Mouse (Mus musculus) forebrain, embryonic 11.5 days (tissue): ENCODE data around the gene Ano8. TPM values are rescaled to one million over a fixed set of nuclear protein-coding genes. Genes with fewer than 3 reads are reported as not detected.

Source experiments
- ATAC-seq: fragments of 200-750 bp; cut with Nextera tagmentation; replicated peaks from 2 replicates; pipeline ENCODE4 v1.8.0; 2017; ENCODE audit warnings: moderate TSS enrichment; ENCODE audit not compliant: low FRiP score
- DNase-seq: peaks from one replicate; pipeline ENCODE4 v3.0.0-alpha.2; 2017; ENCODE audit warnings: low spot score
- H3K27ac ChIP-seq: fragments of 300-500 bp; sonication (generic); 2 replicates; pipeline ENCODE4 v1.5.1; 2014; ENCODE audit warnings: low read depth, low read length
- H3K27me3 ChIP-seq: fragments of 300-500 bp; sonication (generic); 2 replicates; pipeline ENCODE4 v1.6.1; 2014; ENCODE audit warnings: mild to moderate bottlenecking, low read length, mixed read lengths; ENCODE audit not compliant: control insufficient read depth, insufficient read depth
- H3K36me3 ChIP-seq: fragments of 300-500 bp; sonication (generic); 2 replicates; pipeline ENCODE4 v1.6.1; 2014; ENCODE audit warnings: mild to moderate bottlenecking, low read length, moderate library complexity, mixed read lengths; ENCODE audit not compliant: control insufficient read depth, insufficient read depth
- H3K4me1 ChIP-seq: fragments of 300-500 bp; sonication (generic); replicated peaks from 2 replicates; pipeline ENCODE4 v1.6.1; 2014; ENCODE audit warnings: low read length, mixed read lengths; ENCODE audit not compliant: control insufficient read depth, insufficient read depth
- H3K4me2 ChIP-seq: fragments of 300-500 bp; sonication (generic); 2 replicates; pipeline ENCODE4 v1.6.1; 2014; ENCODE audit warnings: low read depth, mild to moderate bottlenecking, low read length, moderate library complexity, mixed read lengths; ENCODE audit not compliant: severe bottlenecking
- H3K4me3 ChIP-seq: fragments of 300-500 bp; sonication (generic); 2 replicates; pipeline ENCODE4 v1.5.1; 2014; ENCODE audit warnings: low read depth, low read length
- H3K9ac ChIP-seq: fragments of 300-500 bp; sonication (generic); 2 replicates; pipeline ENCODE4 v1.6.1; 2014; ENCODE audit warnings: low read length
- H3K9me3 ChIP-seq: fragments of 300-500 bp; sonication (generic); 2 replicates; pipeline ENCODE4 v1.6.1; 2016; ENCODE audit warnings: low read length, mixed read lengths; ENCODE audit not compliant: control insufficient read depth
- WGBS: fragments of 180-500 bp; shearing (Covaris S2); extraction: QIAGEN DNeasy Blood & Tissue Kit; methylation state at CpG from one replicate; pipeline ENCODE4 v1.1.7; 2014; 5-methylcytosine and 5-hydroxymethylcytosine counted together
- polyA plus RNA-seq: library from polyadenylated mRNA; unstranded; fragments of >200 nt; fragmentation: Nextera tagmentation; extraction: Ambion mirVana; gene quantifications from 2 replicates; pipeline ENCODE4 v1.2.1, GENCODE M21; 2014

Ano8 gene
- polyA plus RNA-seq, 1 experiment from 2014 or later: 5.7 TPM

DNA sequence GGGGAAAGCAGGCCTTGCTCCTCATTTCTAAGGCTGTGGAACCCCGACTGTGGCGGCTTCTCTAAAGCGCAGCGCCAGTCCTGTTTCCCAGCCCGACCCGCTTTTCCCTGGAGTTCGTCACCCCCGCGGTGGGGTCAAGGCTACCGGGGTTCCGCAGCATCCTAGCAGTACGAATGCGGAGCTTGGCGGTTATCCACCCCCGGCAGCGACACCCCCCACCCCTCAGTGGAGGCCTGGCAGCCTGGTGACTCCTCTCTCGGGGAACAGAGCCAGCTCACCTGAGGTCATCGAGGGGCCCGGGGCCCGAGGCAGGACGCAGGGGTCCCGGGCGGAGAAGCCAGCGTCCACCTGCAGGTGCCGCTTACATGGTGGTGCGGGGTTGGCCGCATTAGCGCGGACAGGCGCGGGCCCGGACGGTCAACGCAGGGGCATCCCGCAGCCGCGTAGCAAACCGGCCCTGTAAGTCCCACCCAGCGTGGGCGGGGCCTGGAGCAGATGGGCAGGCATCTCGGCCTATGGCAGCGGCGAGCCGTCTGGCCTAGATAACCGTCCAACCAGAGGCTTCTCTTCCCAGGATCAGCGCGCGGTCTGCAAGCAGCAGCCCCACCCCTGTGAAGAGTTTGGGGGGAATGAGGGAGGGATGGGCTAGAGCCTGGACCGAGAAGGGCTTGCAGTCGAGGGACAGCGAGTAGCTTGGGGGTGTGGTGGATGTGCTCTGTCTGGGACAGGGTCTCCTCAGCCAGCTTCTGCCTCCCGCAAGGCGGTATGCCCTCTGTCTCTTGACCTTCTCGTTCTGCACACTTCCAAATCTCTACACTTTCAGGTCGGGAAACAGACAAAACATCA is 22.4 kb downstream of the Ano8 start, which contains the start of gene Abhd8:
TSS of gene Abhd8 (minus strand) at position 468 of the 846 bp plus-strand sequence.
- Histone ChIP-seq H3K4me1 (peaks cover 11% of the 10 kb centered on the region; the same call in 1 of the 2 replicates), H3K27me3 (no peaks in the 10 kb centered on the region), H3K9me3 (no peaks in the 10 kb centered on the region), H3K27ac (peak within 1 kb of the TSS; percentile 8; the same call in 1 of the 2 replicates), H3K4me3 (peak within 1 kb of the TSS; percentile 86), H3K4me2 (peak within 1 kb of the TSS; percentile 60), H3K9ac (peak within 1 kb of the TSS; percentile 90), H3K36me3 (no peaks in the 10 kb centered on the region)
- ATAC-seq (peak; percentile 85), DNase-seq (peak; percentile 97)
- WGBS: under 1% methylated on average over 55 of the region's 55 CpGs

DNA sequence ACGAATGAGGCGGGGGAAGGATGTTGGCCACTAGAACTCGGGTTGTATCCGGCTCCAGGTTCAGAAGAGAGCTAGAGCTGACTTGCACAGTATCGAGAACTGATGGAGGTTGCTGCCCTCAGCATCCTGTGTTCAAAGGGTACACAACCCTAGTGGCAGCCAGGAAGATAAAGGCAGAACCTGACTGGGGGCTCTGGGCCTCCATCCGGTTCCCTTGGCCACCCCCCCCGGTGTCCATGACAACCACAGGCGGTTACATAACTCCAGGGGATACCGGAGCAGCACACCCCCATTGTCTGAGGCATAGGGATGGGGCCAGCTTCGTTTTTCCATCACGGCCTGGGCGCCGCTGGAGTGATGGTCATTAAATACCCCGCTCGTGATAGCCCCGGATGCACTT is 23.0 kb downstream of the Ano8 start:
- H3K27ac ChIP-seq: no peak overlapping the region
- H3K4me2 ChIP-seq: peak overlapping the region; percentile 60
- H3K27me3 ChIP-seq: no peaks in the 10 kb centered on the region
- peaks cover 5% of the 10 kb centered on the region; the same call in 1 of the 2 replicates for H3K36me3 ChIP-seq
- ATAC-seq (0 out of 2 replicates have a peak, but pooled peaks have one; percentile 1), DNase-seq (peak; percentile 75)
- H3K4me1 ChIP-seq: peaks cover 11% of the 10 kb centered on the region; the same call in 1 of the 2 replicates
- peak overlapping the region; percentile 86 for H3K4me3 ChIP-seq
- H3K9ac ChIP-seq: peak overlapping the region; percentile 90
- 7% methylated on average over 16 of the region's 16 CpGs for WGBS
- no peaks in the 10 kb centered on the region for H3K9me3 ChIP-seq

DNA sequence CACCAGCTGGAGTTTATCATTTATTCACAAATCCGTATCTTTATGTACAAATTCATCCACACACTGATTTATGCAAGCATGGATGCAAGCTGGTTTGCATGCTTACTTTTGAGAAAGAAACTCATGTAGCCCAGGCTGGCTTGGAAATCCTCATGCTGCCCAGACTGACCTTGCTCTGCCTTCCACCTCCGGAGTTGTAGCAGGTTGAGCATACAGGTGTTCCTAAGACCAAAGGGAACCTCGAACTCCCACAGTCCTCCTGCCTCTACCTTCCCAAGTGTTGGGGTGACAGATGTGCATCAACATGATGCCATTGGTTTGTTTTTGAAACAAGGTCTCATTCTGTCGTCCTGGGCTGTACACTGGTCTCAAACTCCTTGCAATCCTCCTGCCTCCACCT is 23.6 kb downstream of the Ano8 start:
- peak overlapping the region; percentile 86; the same call in 1 of the 2 replicates for H3K4me3 ChIP-seq
- H3K4me2 ChIP-seq: peak overlapping the region; percentile 60; the same call in 1 of the 2 replicates
- ATAC-seq (no peak), DNase-seq (no peak)
- no peaks in the 10 kb centered on the region for H3K27me3 ChIP-seq
- H3K4me1 ChIP-seq: peaks cover 11% of the 10 kb centered on the region; the same call in 1 of the 2 replicates
- H3K27ac ChIP-seq: no peak overlapping the region
- no peak overlapping the region for H3K9ac ChIP-seq
- peaks cover 5% of the 10 kb centered on the region; the same call in 1 of the 2 replicates for H3K36me3 ChIP-seq
- WGBS: 76% methylated on average over 4 of the region's 4 CpGs
- H3K9me3 ChIP-seq: no peaks in the 10 kb centered on the region

DNA sequence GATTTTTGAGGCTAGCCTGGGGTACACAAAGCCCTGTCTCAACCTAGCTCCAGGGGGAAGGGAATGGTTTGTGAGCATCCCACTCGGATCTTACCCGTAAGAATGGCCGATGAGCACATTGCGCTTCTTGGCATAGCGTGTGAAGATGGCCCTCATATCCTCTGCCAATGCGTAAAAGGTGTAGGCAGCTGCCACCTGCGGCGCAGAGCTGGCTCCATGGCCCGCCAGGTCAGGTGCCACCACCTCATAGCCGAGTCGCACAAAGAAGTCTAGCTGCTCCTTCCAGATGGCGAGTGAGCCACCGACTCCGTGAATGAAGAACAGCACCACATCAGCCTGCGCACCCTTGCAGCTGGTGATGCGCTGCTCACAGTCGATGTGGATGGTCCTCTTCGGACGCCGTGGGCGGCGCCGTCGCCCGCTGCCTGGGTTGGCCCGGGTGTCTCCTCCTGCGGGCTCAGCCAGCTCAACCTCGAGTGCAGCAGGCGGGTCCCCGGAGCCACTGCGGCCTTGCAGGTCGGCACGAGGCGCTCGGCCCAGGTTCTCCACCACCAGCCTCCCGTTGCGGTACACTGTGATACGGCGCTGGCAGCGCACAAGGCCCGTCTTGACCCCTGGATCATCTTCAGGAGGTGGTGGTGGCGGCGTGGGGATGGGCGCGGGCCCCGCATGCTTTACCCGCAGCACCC is 24.5 kb downstream of the Ano8 start:
- no peak overlapping the region for H3K4me2 ChIP-seq
- H3K9me3 ChIP-seq: no peaks in the 10 kb centered on the region
- H3K27ac ChIP-seq: no peak overlapping the region
- peaks cover 11% of the 10 kb centered on the region; the same call in 1 of the 2 replicates for H3K4me1 ChIP-seq
- DNase-seq: no peak
- H3K4me3 ChIP-seq: no peak overlapping the region
- no peak for ATAC-seq
- H3K36me3 ChIP-seq: peaks cover 5% of the 10 kb centered on the region; the same call in 1 of the 2 replicates
- H3K27me3 ChIP-seq: no peaks in the 10 kb centered on the region
- WGBS: 78% methylated on average over 47 of the region's 47 CpGs
- no peak overlapping the region for H3K9ac ChIP-seq

DNA sequence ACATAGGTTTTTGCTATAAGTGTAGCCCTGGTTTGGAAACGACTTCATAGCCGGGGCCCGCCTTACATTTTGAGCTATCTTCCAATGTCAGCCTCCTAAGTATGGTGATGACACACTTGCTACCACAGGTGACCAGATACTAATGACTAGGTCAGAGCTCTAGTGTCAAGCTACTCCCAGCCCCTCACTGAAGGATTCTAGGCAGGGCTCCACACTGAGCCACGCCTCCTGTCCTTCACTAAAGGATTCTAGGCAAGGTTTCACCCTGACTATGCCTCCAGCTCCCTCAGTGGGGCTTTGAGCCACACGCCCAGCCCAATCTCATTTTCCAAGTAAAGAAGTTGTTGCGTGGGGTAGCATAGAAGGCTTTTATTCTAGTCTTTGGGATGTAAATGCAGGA is 25.0 kb downstream of the Ano8 start:
- WGBS: 94% methylated on average over 6 of the region's 6 CpGs
- Histone ChIP-seq H3K4me1 (peaks cover 9% of the 10 kb centered on the region; the same call in 1 of the 2 replicates), H3K9ac (no peak overlapping the region), H3K27me3 (no peaks in the 10 kb centered on the region), H3K4me3 (no peak overlapping the region), H3K36me3 (peaks cover 5% of the 10 kb centered on the region; the same call in 1 of the 2 replicates), H3K4me2 (no peak overlapping the region), H3K9me3 (no peaks in the 10 kb centered on the region), H3K27ac (no peak overlapping the region)
- no peak for DNase-seq
- ATAC-seq: no peak

DNA sequence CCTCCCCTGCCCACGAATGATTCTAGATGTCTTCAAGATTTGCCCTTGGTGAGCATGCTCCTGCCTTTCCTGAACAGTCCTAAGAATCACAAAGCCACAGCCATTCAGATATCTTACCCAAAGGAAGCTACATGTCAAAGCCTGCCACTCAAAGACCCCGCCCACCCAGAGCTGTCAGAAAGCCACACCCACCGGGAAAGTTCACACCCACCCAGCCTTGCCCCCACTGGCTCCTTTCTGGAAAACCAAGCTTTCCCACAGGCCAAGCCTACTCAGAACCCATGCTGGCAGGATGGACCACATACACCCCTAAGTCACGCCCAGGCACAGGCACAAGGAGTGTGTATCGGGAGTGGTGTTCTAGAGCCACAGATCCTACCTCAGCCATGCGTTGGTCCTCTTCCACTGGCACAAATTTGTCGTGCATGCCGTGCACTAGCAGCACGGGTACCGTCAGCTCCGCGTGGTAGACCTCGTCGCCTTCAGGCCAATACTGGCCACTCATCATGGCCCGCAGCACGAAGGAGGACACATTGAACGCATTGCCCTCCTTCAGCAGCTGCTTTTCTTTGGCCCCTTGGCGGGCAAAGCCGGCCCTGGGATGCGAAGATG is 28.0 kb downstream of the Ano8 start:
- 87% methylated on average over 20 of the region's 20 CpGs for WGBS
- Histone ChIP-seq H3K4me1 (peaks cover 2% of the 10 kb centered on the region; the same call in 1 of the 2 replicates), H3K9ac (no peak overlapping the region), H3K4me2 (no peak overlapping the region), H3K9me3 (no peaks in the 10 kb centered on the region), H3K27ac (no peak overlapping the region), H3K4me3 (no peak overlapping the region), H3K27me3 (no peaks in the 10 kb centered on the region), H3K36me3 (peaks cover 5% of the 10 kb centered on the region; the same call in 1 of the 2 replicates)
- peak; percentile 35 for DNase-seq
- ATAC-seq: no peak

DNA sequence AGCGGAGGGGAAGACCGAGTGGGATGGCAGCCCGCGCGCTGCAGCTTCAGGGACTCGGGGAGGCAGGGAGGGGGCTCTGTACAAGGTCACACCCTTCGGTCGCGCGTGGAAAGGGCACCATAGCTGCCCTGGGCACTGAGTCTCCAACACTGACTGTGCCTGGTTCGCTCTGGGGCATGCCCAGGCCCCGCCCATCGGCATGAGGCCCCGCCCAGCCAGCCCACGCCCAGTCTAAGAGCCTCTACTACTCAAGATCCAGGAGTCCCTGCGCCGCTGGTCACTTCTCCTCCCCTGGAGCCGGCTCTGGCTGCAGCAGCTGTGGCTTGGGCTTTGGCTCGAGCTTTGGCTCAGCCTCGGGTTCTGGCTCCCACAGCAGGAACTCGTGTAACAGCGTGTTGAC is 28.9 kb downstream of the Ano8 start:
- ATAC-seq (no peak), DNase-seq (peak; percentile 49)
- Histone ChIP-seq H3K4me2 (no peak overlapping the region), H3K9ac (no peak overlapping the region), H3K9me3 (no peaks in the 10 kb centered on the region), H3K27me3 (no peaks in the 10 kb centered on the region), H3K36me3 (peaks cover 5% of the 10 kb centered on the region; the same call in 1 of the 2 replicates), H3K27ac (no peak overlapping the region), H3K4me3 (no peak overlapping the region), H3K4me1 (no peaks in the 10 kb centered on the region)
- WGBS: 46% methylated on average over 22 of the region's 22 CpGs

DNA sequence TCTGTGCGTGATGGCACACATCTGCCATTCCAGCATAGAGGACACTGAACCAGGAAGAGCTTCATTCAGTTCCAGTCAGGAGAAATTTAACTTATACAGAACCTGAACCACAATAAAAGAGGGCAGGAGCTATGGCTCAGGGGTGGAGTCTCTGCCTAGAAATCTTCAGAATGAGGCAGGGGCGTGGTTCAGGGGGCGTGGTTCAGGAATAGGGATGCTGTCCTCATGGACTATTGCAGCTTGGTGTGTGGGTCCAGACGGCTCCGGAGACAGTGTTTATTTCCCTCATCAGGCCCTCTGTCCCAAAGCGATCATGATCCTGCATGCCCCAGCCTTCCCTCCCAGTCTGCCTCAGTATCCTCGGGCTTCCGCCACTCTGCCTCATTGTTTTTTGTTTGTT is 31.1 kb downstream of the Ano8 start:
- ATAC-seq (no peak), DNase-seq (peak; percentile 20)
- H3K9ac ChIP-seq: no peak overlapping the region
- 79% methylated on average over 8 of the region's 8 CpGs for WGBS
- peaks cover 5% of the 10 kb centered on the region; the same call in 1 of the 2 replicates for H3K36me3 ChIP-seq
- no peak overlapping the region for H3K4me2 ChIP-seq
- H3K4me1 ChIP-seq: no peaks in the 10 kb centered on the region
- no peaks in the 10 kb centered on the region for H3K27me3 ChIP-seq
- H3K27ac ChIP-seq: no peak overlapping the region
- H3K9me3 ChIP-seq: no peaks in the 10 kb centered on the region
- H3K4me3 ChIP-seq: no peak overlapping the region
